Mouse (Mus musculus) brain, embryonic 14.5 days (tissue): ENCODE measurements at regions not wholly inside any gene's neighbourhood (a gene's known extent, or its start where the extent isn't known, plus 50 kb on each side); places are given as distances from the start of the nearest gene placed in this dataset.

ENCODE experiments used
- DNase-seq: peaks from one replicate; pipeline ENCODE4 v3.0.0-alpha.2; 2011; ENCODE audit warnings: low read depth
- CTCF ChIP-seq: fragments of 200-500 bp; IDR thresholded peaks from 2 replicates; pipeline ENCODE4 v1.5.1; 2012; ENCODE audit warnings: inconsistent platforms, mild to moderate bottlenecking, moderate library complexity, borderline replicate concordance; ENCODE audit not compliant: insufficient read depth, insufficient read length; ENCODE audit errors: extremely low read depth
- POLR2A ChIP-seq: fragments of 200-500 bp; IDR thresholded peaks from 2 replicates; pipeline ENCODE4 v1.6.1; 2012; ENCODE audit warnings: mild to moderate bottlenecking, inconsistent platforms, borderline replicate concordance; ENCODE audit not compliant: poor library complexity, insufficient read depth, insufficient read length, severe bottlenecking; ENCODE audit errors: extremely low read depth

- peak; percentile 65 for DNase-seq
- no peak for TF ChIP-seq CTCF
- TF ChIP-seq POLR2A: no peak
Observed at GRCm38 (mm10) chr4:91674318-91674949, 273.8 kb upstream of the Elavl2 start.

- DNase-seq: no peak
- no peak for TF ChIP-seq POLR2A
- TF ChIP-seq CTCF: no peak
Observed at GRCm38 (mm10) chr4:91673325-91673724, 272.7 kb upstream of the Elavl2 start.
